Mouse (Mus musculus): Measurements from ENCODE around the gene Pcsk1.

Gene Pcsk1

GRCm38 (mm10) chr13:75089721-75090410 is at the start of gene Pcsk1:
TSS of gene Pcsk1 (plus strand) at chr13:75089826.
- DNase-seq (ENCODE audit: low spot score in 2 of 2) = peak in 1 of 2 experiments; percentile 20

GRCm38 (mm10) chr13:75058818-75059217 is 30.8 kb upstream of the Pcsk1 start:
- DNase-seq (ENCODE audit: low spot score in 2 of 2) = no peak

- DNase-seq (ENCODE audit: low spot score in 2 of 2) = no peak
Measured at GRCm38 (mm10) chr13:75063947-75064346, 25.7 kb upstream of the Pcsk1 start.

DNA sequence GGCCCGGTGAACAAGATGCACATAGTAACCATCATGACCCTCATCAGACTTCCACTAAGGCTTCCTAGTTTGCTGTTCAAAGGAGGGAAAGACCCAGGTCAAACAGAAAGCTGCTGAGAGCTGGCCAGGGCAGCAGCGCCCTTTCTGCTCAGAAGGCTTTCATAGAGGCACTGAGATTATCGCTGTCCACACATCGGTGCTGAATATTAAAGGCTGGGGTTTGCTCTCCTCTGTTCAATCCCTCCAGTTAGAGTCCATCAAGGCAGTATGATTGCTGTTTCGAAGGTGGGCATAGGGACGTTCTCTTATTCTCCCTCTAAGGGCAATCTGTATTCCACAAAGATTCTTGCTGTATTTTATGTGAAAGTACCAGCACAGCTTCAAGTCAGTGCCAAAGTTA is 1.0 kb upstream of the Pcsk1 start:
- no peak for DNase-seq (ENCODE audit: low spot score in 2 of 2)

GRCm38 (mm10) chr13:75090411-75090779 is 769 bp downstream of the Pcsk1 start:
- DNase-seq (ENCODE audit: low spot score in 2 of 2) = no peak

DNA sequence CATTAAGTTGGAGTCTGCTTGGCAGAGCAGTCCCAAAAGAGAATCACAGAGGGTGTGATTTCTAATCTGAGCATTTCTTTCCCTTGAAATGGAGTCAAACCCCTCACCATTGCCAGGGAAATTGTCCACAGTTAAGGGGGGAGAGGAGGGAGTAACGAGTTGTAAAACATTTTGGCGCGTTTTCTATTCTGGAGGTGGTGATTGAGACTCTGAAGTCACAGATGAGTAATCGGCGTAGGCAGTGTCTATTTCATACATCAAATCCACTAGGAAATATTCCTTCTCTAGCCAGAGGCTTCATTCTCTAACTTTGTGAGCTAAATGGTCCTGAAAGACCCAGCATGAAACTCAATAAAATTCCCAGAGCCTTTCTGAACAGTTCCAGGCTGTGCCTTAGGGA is 1.4 kb downstream of the Pcsk1 start:
- no peak for DNase-seq (ENCODE audit: low spot score in 2 of 2)

DNA sequence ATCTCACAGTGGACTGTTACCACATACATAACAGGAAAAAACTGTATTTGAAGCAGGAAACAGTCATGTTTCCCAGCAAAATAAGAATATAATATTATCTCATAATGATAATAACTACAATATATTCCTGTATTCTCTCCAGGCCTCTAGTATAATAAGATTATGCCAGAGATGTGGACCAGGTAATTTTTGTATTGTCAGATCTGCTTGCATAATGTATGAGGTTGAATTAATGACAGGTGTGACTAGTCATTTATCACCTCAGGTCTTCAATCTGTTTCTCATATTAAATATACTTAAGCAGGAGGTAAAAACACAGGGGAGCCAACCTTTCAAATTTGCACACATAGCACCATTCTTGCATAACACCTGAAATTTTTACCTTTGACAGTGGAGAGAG is 5.9 kb downstream of the Pcsk1 start:
- no peak for DNase-seq (ENCODE audit: low spot score in 2 of 2)

DNA sequence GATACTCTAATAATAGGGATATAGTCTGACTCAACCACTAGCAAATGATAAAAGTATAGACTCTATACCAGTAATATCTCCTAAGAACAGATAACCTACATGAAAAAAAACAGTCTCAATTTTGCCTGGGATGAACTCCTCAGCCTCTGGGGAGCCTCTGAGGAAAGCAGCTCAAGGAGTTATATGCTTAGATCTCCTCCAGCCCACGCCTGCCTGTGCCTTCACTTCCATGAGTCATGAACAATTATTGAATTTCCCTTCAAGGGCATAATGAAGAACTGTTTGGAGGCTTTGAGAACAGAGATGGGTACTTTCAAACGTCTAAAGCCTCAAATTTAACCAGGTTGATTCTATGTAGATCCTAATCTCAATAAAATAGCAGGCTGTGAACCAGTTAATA is 23.5 kb downstream of the Pcsk1 start:
- no peak for DNase-seq (ENCODE audit: low spot score in 2 of 2)

GRCm38 (mm10) chr13:75114007-75114424 is 24.4 kb downstream of the Pcsk1 start:
- no peak for DNase-seq (ENCODE audit: low spot score in 2 of 2)

- no peak for DNase-seq (ENCODE audit: low spot score in 2 of 2)
Measured at GRCm38 (mm10) chr13:75114838-75115237, 25.2 kb downstream of the Pcsk1 start.

GRCm38 (mm10) chr13:75135833-75136232 is 46.2 kb downstream of the Pcsk1 start:
- DNase-seq (ENCODE audit: low spot score in 2 of 2) = no peak

- no peak for DNase-seq (ENCODE audit: low spot score in 2 of 2)
Measured at GRCm38 (mm10) chr13:75160661-75161060, 71.0 kb downstream of the Pcsk1 start.

DNA sequence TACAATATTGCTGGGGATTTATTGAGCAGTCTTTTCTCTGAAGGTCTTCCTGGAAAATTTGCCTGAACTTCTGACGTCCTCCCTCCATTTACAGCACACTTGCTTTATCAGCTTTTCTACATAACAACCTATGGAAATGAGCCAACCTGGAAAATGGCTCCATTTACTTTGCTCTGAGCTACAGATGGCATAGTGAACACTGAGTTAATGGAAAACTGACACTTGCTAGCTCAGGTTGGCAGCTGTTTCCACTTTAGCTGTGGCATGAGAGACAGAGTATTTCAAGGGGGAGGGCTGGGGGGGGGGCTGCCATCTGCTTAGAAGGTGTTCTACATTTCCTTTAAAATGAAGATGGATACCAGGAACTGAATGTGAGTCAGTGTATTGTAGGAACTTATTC is 73.8 kb downstream of the Pcsk1 start:
- no peak for DNase-seq (ENCODE audit: low spot score in 2 of 2)

Measured in frontal cortex, postnatal 10 days (tissue).